ENCODE assay signal across 16 mouse cellular contexts in genomic region chr8:13149287-13149686, GRCm38 (mm10). TPM values are rescaled to one million over a fixed set of nuclear protein-coding genes. Genes with fewer than 3 reads are reported as not detected.
DNase-seq lines count a peak whose midpoint lies in the region; ATAC-seq and TF ChIP-seq lines count a peak whose summit lies in the region.
"Had no signal": no experiment of that assay in that cellular context is flagged by ENCODE, and none has a peak within 500 bp of the region (broad histone marks: within the 10 kb centered on the region; RNA-seq: fewer than 3 reads in every experiment).

No protein-coding gene starts in this region.

- 100% methylated on average over 2 of the region's 2 CpGs for WGBS in kidney, adult 2 months
- WGBS in lung, embryonic 14.5 days = 93% methylated on average over 2 of the region's 2 CpGs

- no peak for ATAC-seq in lung, embryonic 14.5 days (ENCODE audit: insufficient read depth)
- ATAC-seq: inflammation-experienced regulatory T-cells, adult 6 months; midbrain, embryonic 16.5 days had no signal

- no peak overlapping the region for H3K4me2 ChIP-seq in lung, embryonic 14.5 days
- H3K4me2 ChIP-seq: forebrain, embryonic 12.5 days; hindbrain, embryonic 12.5 days; limb, embryonic 15.5 days had no signal

- TF ChIP-seq CTCF in kidney, adult 2 months (conservative IDR thresholded peaks at IDR 0.05; ENCODE audit: insufficient read depth, insufficient read length, low read depth, low read length) = 0 out of 2 replicates have a peak, but pooled peaks have one; percentile 21
- 0 out of 2 replicates have a peak, but pooled peaks have one; percentile 3 for TF ChIP-seq CTCF in lung, embryonic 14.5 days (IDR thresholded peaks at IDR 0.05; ENCODE audit: low read depth)
- TF ChIP-seq CTCF in ES-Bruce4 (IDR thresholded peaks at IDR 0.05; ENCODE audit: low read depth, low read length) = peak; percentile 30

- H3K4me1 ChIP-seq in kidney, adult 2 months (ENCODE audit: control insufficient read depth, insufficient read depth, low read length) = no peaks in the 10 kb centered on the region
- no peaks in the 10 kb centered on the region for H3K4me1 ChIP-seq in lung, embryonic 14.5 days (ENCODE audit: insufficient read depth)
- H3K4me1 ChIP-seq in ES-Bruce4 (ENCODE audit: control insufficient read depth, insufficient read depth, low read length) = no peaks in the 10 kb centered on the region
- H3K4me1 ChIP-seq: forebrain, embryonic 12.5 days; heart, embryonic 10.5 days; hindbrain, embryonic 12.5 days; limb, embryonic 15.5 days had no signal

- TF ChIP-seq EP300 in ES-Bruce4 (IDR thresholded peaks at IDR 0.05; ENCODE audit: insufficient read depth, low read depth, low read length) = no peak

- H3K9ac ChIP-seq in lung, embryonic 14.5 days = no peak overlapping the region
- H3K9ac ChIP-seq in ES-Bruce4 (ENCODE audit: low read depth, poor library complexity, severe bottlenecking) = no peak overlapping the region
- H3K9ac ChIP-seq: forebrain, embryonic 12.5 days; hindbrain, embryonic 12.5 days; limb, embryonic 15.5 days had no signal

- H3K27ac ChIP-seq in kidney, adult 2 months (ENCODE audit: insufficient read depth, low read depth, low read length) = no peak overlapping the region
- H3K27ac ChIP-seq in lung, embryonic 14.5 days (ENCODE audit: low read depth) = no peak overlapping the region
- H3K27ac ChIP-seq in ES-Bruce4 (ENCODE audit: insufficient read depth, low read length) = no peak overlapping the region
- H3K27ac ChIP-seq: forebrain, embryonic 12.5 days; heart, embryonic 10.5 days; hindbrain, embryonic 12.5 days; limb, embryonic 15.5 days had no signal

- DNase-seq in kidney, adult 2 months = no peak
- no peak for DNase-seq in kidney, postnatal 4 days
- no peak for DNase-seq in lung, embryonic 14.5 days
- DNase-seq in lung, postnatal 4 days = no peak
- peak; percentile 36 for DNase-seq in ZHBTc4 (ENCODE audit: low read depth, low spot score)
- DNase-seq in spleen, postnatal 36 days (ENCODE audit: low spot score in 2 of 2) = no peak
- DNase-seq: adrenal gland, adult 8-10 months; layer of hippocampus, postnatal 36 days; retina, postnatal 1 day had no signal

- H3K9me3 ChIP-seq in lung, embryonic 14.5 days (ENCODE audit: low read depth, low read length) = no peaks in the 10 kb centered on the region
- H3K9me3 ChIP-seq in ES-Bruce4 (replicated peaks; ENCODE audit: control insufficient read depth, insufficient read depth, low read length, poor library complexity, severe bottlenecking) = no peaks in the 10 kb centered on the region
- H3K9me3 ChIP-seq: forebrain, embryonic 12.5 days; heart, embryonic 10.5 days; hindbrain, embryonic 12.5 days; limb, embryonic 15.5 days had no signal

- no peak overlapping the region for H3K4me3 ChIP-seq in kidney, adult 2 months (ENCODE audit: insufficient read depth, low read depth, low read length)
- H3K4me3 ChIP-seq in lung, embryonic 14.5 days (ENCODE audit: low read depth, low read length) = no peak overlapping the region
- H3K4me3 ChIP-seq in ES-Bruce4 (ENCODE audit: low read depth, low read length) = no peak overlapping the region
- H3K4me3 ChIP-seq: forebrain, embryonic 12.5 days; heart, embryonic 10.5 days; hindbrain, embryonic 12.5 days; limb, embryonic 15.5 days had no signal

- H3K36me3 ChIP-seq in kidney, adult 2 months (ENCODE audit: control insufficient read depth, insufficient read depth, low read length) = 0 out of 2 replicates have a peak, but pooled peaks cover 1% of the 10 kb centered on the region
- H3K36me3 ChIP-seq in lung, embryonic 14.5 days (ENCODE audit: insufficient read depth) = peaks cover 46% of the 10 kb centered on the region
- H3K36me3 ChIP-seq in ES-Bruce4 (ENCODE audit: control insufficient read depth, insufficient read depth, low read length, poor library complexity, severe bottlenecking) = no peaks in the 10 kb centered on the region

- no peak for TF ChIP-seq POLR2A in kidney, adult 2 months (IDR thresholded peaks at IDR 0.05; ENCODE audit: low read depth, low read length)
- no peak for TF ChIP-seq POLR2A in ES-Bruce4 (IDR thresholded peaks at IDR 0.05; ENCODE audit: insufficient read depth, low read length)

- no peaks in the 10 kb centered on the region for H3K27me3 ChIP-seq in kidney, adult 2 months (replicated peaks; ENCODE audit: control insufficient read depth, insufficient read depth, low read length)
- no peaks in the 10 kb centered on the region for H3K27me3 ChIP-seq in lung, embryonic 14.5 days (ENCODE audit: insufficient read depth, low read length)
- no peaks in the 10 kb centered on the region for H3K27me3 ChIP-seq in ES-Bruce4 (ENCODE audit: control insufficient read depth, insufficient read depth, low read length, poor library complexity, severe bottlenecking)
- H3K27me3 ChIP-seq: forebrain, embryonic 12.5 days; hindbrain, embryonic 12.5 days; limb, embryonic 15.5 days had no signal

RNA-seq across cellular contexts. Expression of gene Lamp1, which starts 9.7 kb away (rescaled TPM):
- 1,404 and 1,744 TPM in 2 replicates for polyA plus RNA-seq in kidney, adult 2 months (2012; rRNA removed)
- polyA plus RNA-seq in lung, embryonic 14.5 days (2014; fragmentation: Nextera tagmentation; extraction: Ambion mirVana) = 309 and 315 TPM in 2 replicates
- 231 and 247 TPM in 2 replicates for polyA plus RNA-seq in ES-Bruce4 (2011; ENCODE audit: insufficient read depth, insufficient read length, low read depth, missing spikeins)

RNA-seq across cellular contexts. Expression of gene Cul4a, which starts 43.9 kb away (rescaled TPM):
- 34.4 and 38.0 TPM in 2 replicates for polyA plus RNA-seq in kidney, adult 2 months (2012; rRNA removed)
- 93.2 and 98.9 TPM in 2 replicates for polyA plus RNA-seq in lung, embryonic 14.5 days (2014; fragmentation: Nextera tagmentation; extraction: Ambion mirVana)
- polyA plus RNA-seq in ES-Bruce4 (2011; ENCODE audit: insufficient read depth, insufficient read length, low read depth, missing spikeins) = 68.0 and 83.3 TPM in 2 replicates

RNA-seq across cellular contexts. Expression of gene Pcid2, which starts 44.0 kb away (rescaled TPM):
- 17.3 and 18.7 TPM in 2 replicates for polyA plus RNA-seq in kidney, adult 2 months (2012; rRNA removed)
- 39.2 and 40.0 TPM in 2 replicates for polyA plus RNA-seq in lung, embryonic 14.5 days (2014; fragmentation: Nextera tagmentation; extraction: Ambion mirVana)
- 44.1 and 44.8 TPM in 2 replicates for polyA plus RNA-seq in ES-Bruce4 (2011; ENCODE audit: insufficient read depth, insufficient read length, low read depth, missing spikeins)

RNA-seq across cellular contexts. Expression of gene Grtp1, which starts 51.1 kb away (rescaled TPM):
- polyA plus RNA-seq in kidney, adult 2 months (2012; rRNA removed) = 66.4 and 71.2 TPM in 2 replicates
- polyA plus RNA-seq in lung, embryonic 14.5 days (2014; fragmentation: Nextera tagmentation; extraction: Ambion mirVana) = 4.8 and 5.6 TPM in 2 replicates
- 29.0 and 35.2 TPM in 2 replicates for polyA plus RNA-seq in ES-Bruce4 (2011; ENCODE audit: insufficient read depth, insufficient read length, low read depth, missing spikeins)
